Mouse (Mus musculus) midbrain, embryonic 14.5 days (tissue): Measurements from ENCODE around the gene C1qtnf5. TPM values are rescaled to one million over a fixed set of nuclear protein-coding genes. Genes with fewer than 3 reads are reported as not detected.

Experiments
- ATAC-seq: fragments of 200-750 bp; cut with Nextera tagmentation; 2 replicates; pipeline ENCODE4 v1.8.0; 2017; ENCODE audit warnings: moderate number of reproducible peaks, moderate library complexity; ENCODE audit not compliant: low FRiP score, low TSS enrichment
- DNase-seq: peaks from one replicate; pipeline ENCODE4 v3.0.0-alpha.2; 2015
- H3K27ac ChIP-seq: fragments of 300-500 bp; sonication (generic); replicated peaks from 2 replicates; pipeline ENCODE4 v1.5.1; 2014; ENCODE audit warnings: mild to moderate bottlenecking, low read depth, low read length, moderate library complexity
- H3K27me3 ChIP-seq: fragments of 300-500 bp; sonication (generic); 2 replicates; pipeline ENCODE4 v1.6.1; 2014; ENCODE audit warnings: low read length, control low read depth, mixed read lengths; ENCODE audit not compliant: control insufficient read depth, insufficient read depth
- H3K36me3 ChIP-seq: fragments of 300-500 bp; sonication (generic); 2 replicates; pipeline ENCODE4 v1.6.1; 2014; ENCODE audit warnings: low read length, control low read depth; ENCODE audit not compliant: control insufficient read depth, insufficient read depth
- H3K4me1 ChIP-seq: fragments of 300-500 bp; sonication (generic); 2 replicates; pipeline ENCODE4 v1.6.1; 2014; ENCODE audit warnings: mild to moderate bottlenecking, antibody characterized with exemption, low read length, control low read depth; ENCODE audit not compliant: control insufficient read depth, insufficient read depth
- H3K4me2 ChIP-seq: fragments of 300-500 bp; sonication (generic); 2 replicates; pipeline ENCODE4 v1.6.1; 2014; ENCODE audit warnings: mild to moderate bottlenecking, low read length, moderate library complexity
- H3K4me3 ChIP-seq: fragments of 300-500 bp; sonication (generic); replicated peaks from 2 replicates; pipeline ENCODE4 v1.5.1; 2014; ENCODE audit warnings: low read depth, low read length
- H3K9ac ChIP-seq: fragments of 300-500 bp; sonication (generic); replicated peaks from 2 replicates; pipeline ENCODE4 v1.6.1; 2014; ENCODE audit warnings: mild to moderate bottlenecking, low read length, moderate library complexity
- H3K9me3 ChIP-seq: fragments of 300-500 bp; sonication (generic); 2 replicates; pipeline ENCODE4 v1.6.1; 2016; ENCODE audit warnings: low read length, control low read depth, mixed read lengths; ENCODE audit not compliant: control insufficient read depth
- WGBS: fragments of 180-500 bp; shearing (Covaris S2); extraction: QIAGEN DNeasy Blood & Tissue Kit; methylation state at CpG from one replicate; pipeline ENCODE4 v1.1.7; 2014; 5-methylcytosine and 5-hydroxymethylcytosine counted together
- polyA plus RNA-seq: library from polyadenylated mRNA; unstranded; fragments of >200 nt; fragmentation: Nextera tagmentation; extraction: Ambion mirVana; gene quantifications from 2 replicates; pipeline ENCODE4 v1.2.1, GENCODE M21; 2014

C1qtnf5 gene
- polyA plus RNA-seq, 1 experiment from 2014 or later: 3.7 TPM

DNA sequence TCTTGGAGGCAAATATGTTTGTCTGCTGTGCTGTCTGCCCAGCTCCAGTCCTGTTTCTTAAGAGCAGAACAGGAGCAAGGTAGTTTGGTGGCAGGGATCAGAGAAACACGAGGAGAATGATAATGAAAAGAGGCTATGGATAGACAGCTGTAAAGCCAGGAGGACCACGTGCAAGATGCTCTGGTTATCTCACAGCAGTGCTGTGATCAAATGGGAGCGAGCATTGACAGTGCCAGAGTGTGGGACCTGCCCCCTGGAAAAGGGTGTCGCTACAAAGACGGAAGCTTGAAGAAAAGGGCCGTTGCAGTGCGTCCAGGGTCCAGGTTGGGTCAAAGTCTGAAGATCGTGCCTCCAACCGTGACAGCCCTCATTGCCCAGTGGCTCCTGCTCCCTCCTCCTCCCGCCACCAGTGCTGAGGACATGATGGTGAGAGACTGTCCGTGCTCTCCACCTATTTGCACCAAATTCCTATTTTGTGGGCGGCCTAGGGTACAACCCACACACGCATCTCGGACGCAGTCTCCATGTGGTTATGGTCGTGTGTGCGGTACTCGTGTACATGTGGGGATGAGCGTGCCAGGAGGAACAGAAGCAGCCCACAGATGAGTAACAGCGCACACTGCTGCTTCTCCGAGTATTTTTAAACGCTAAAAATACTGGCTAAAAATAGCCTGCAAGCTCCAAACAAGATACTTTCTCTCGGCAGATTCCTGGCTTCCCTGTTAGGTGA, 23.5 kb upstream of the C1qtnf5 start:
- DNase-seq: peak; percentile 48
- WGBS: 7% methylated on average over 23 of the region's 23 CpGs

GRCm38 (mm10) chr9:44084236-44084635, 22.8 kb upstream of the C1qtnf5 start:
- ATAC-seq: no peak
- Histone ChIP-seq H3K4me1 (peaks cover 7% of the 10 kb centered on the region), H3K9me3 (no peaks in the 10 kb centered on the region), H3K4me3 (peak overlapping the region; percentile 50), H3K9ac (peak overlapping the region; percentile 69), H3K27me3 (peaks cover 26% of the 10 kb centered on the region), H3K4me2 (peak overlapping the region; percentile 99), H3K27ac (no peak overlapping the region), H3K36me3 (no peaks in the 10 kb centered on the region)
- DNase-seq: peak; percentile 54
- WGBS: 3% methylated on average over 14 of the region's 14 CpGs

More for the DNA sequence above, 23.5 kb upstream of the C1qtnf5 start:
- no peak for ATAC-seq
- peak overlapping the region; percentile 50; the same call in 1 of the 2 replicates for H3K4me3 ChIP-seq
- no peak overlapping the region for H3K9ac ChIP-seq
- H3K4me1 ChIP-seq: peaks cover 13% of the 10 kb centered on the region
- H3K27ac ChIP-seq: no peak overlapping the region
- peak overlapping the region; percentile 99 for H3K4me2 ChIP-seq
- peaks cover 26% of the 10 kb centered on the region for H3K27me3 ChIP-seq
- H3K36me3 ChIP-seq: no peaks in the 10 kb centered on the region
- no peaks in the 10 kb centered on the region for H3K9me3 ChIP-seq

- Histone ChIP-seq H3K4me3 (peak overlapping the region; percentile 50), H3K27me3 (peaks cover 26% of the 10 kb centered on the region), H3K27ac (no peak overlapping the region), H3K9me3 (no peaks in the 10 kb centered on the region), H3K4me1 (peaks cover 7% of the 10 kb centered on the region), H3K4me2 (peak overlapping the region; percentile 99), H3K36me3 (no peaks in the 10 kb centered on the region), H3K9ac (peak overlapping the region; percentile 69)
- ATAC-seq (peak; percentile 59), DNase-seq (peak; percentile 83)
- under 1% methylated on average over 62 of the region's 62 CpGs for WGBS
Observed at GRCm38 (mm10) chr9:44084659-44085229, 22.3 kb upstream of the C1qtnf5 start.

- Histone ChIP-seq H3K9me3 (no peaks in the 10 kb centered on the region), H3K4me1 (peaks cover 7% of the 10 kb centered on the region), H3K27me3 (peaks cover 26% of the 10 kb centered on the region), H3K36me3 (no peaks in the 10 kb centered on the region), H3K4me3 (peak overlapping the region; percentile 50), H3K27ac (no peak overlapping the region), H3K4me2 (peak overlapping the region; percentile 99), H3K9ac (peak overlapping the region; percentile 69)
- peak; percentile 41 for DNase-seq
- ATAC-seq: peak; percentile 38; the same call in 1 of the 2 replicates
- 3% methylated on average over 10 of the region's 10 CpGs for WGBS
Observed at GRCm38 (mm10) chr9:44085276-44085675, 21.8 kb upstream of the C1qtnf5 start.

GRCm38 (mm10) chr9:44085741-44086665, 21.0 kb upstream of the C1qtnf5 start:
- peaks cover 7% of the 10 kb centered on the region for H3K4me1 ChIP-seq
- H3K36me3 ChIP-seq: no peaks in the 10 kb centered on the region
- WGBS: 69% methylated on average over 15 of the region's 15 CpGs
- H3K27ac ChIP-seq: no peak overlapping the region
- no peak for ATAC-seq
- no peaks in the 10 kb centered on the region for H3K9me3 ChIP-seq
- no peak overlapping the region; the same call in 1 of the 2 replicates for H3K4me2 ChIP-seq
- no peak for DNase-seq
- H3K9ac ChIP-seq: no peak overlapping the region
- H3K27me3 ChIP-seq: peaks cover 26% of the 10 kb centered on the region
- peak overlapping the region; percentile 50; the same call in 1 of the 2 replicates for H3K4me3 ChIP-seq

GRCm38 (mm10) chr9:44086960-44087359, 20.1 kb upstream of the C1qtnf5 start:
- 47% methylated on average over 10 of the region's 10 CpGs for WGBS
- no peaks in the 10 kb centered on the region for H3K9me3 ChIP-seq
- H3K4me1 ChIP-seq: peaks cover 7% of the 10 kb centered on the region
- H3K4me2 ChIP-seq: no peak overlapping the region
- H3K27ac ChIP-seq: no peak overlapping the region
- H3K4me3 ChIP-seq: no peak overlapping the region
- ATAC-seq: no peak
- no peak overlapping the region for H3K9ac ChIP-seq
- no peak for DNase-seq
- H3K36me3 ChIP-seq: no peaks in the 10 kb centered on the region
- H3K27me3 ChIP-seq: peaks cover 26% of the 10 kb centered on the region

- H3K27me3 ChIP-seq: peaks cover 23% of the 10 kb centered on the region
- no peaks in the 10 kb centered on the region for H3K36me3 ChIP-seq
- ATAC-seq (no peak), DNase-seq (no peak)
- H3K4me3 ChIP-seq: no peak overlapping the region
- peaks cover 7% of the 10 kb centered on the region for H3K4me1 ChIP-seq
- H3K9ac ChIP-seq: no peak overlapping the region
- no peak overlapping the region for H3K4me2 ChIP-seq
- WGBS: 13% methylated on average over 15 of the region's 15 CpGs
- H3K9me3 ChIP-seq: no peaks in the 10 kb centered on the region
- H3K27ac ChIP-seq: no peak overlapping the region
Observed at GRCm38 (mm10) chr9:44087761-44088455, 19.1 kb upstream of the C1qtnf5 start.
